Mouse (Mus musculus): Measurements from ENCODE around the gene Ror1. TPM values are rescaled to one million over a fixed set of nuclear protein-coding genes. Genes with fewer than 3 reads are reported as not detected.

Gene Ror1
- polyA plus RNA-seq, 1 experiment from 2014 or later: 13.9 TPM

GRCm38 (mm10) chr4:100357881-100358589 lies 262.4 kb downstream of the Ror1 start:
- Histone ChIP-seq H3K9me3 (replicated peaks) (no peaks in the 10 kb centered on the region), H3K4me2 (no peak overlapping the region), H3K27me3 (replicated peaks) (0 out of 2 replicates have a peak, but pooled peaks cover 9% of the 10 kb centered on the region), H3K9ac (no peak overlapping the region), H3K36me3 (no peaks in the 10 kb centered on the region), H3K27ac (ENCODE audit: poor library complexity, severe bottlenecking) (no peak overlapping the region), H3K4me3 (no peak overlapping the region), H3K4me1 (replicated peaks) (peaks cover 23% of the 10 kb centered on the region)
- no peak for ATAC-seq (ENCODE audit: insufficient number of reproducible peaks, low FRiP score)
- 53% methylated on average over 4 of the region's 4 CpGs for WGBS

- WGBS: 89% methylated on average over 7 of the region's 7 CpGs
These were observed 268.1 kb downstream of the Ror1 start for GRCm38 (mm10) chr4:100363666-100364065.

DNA sequence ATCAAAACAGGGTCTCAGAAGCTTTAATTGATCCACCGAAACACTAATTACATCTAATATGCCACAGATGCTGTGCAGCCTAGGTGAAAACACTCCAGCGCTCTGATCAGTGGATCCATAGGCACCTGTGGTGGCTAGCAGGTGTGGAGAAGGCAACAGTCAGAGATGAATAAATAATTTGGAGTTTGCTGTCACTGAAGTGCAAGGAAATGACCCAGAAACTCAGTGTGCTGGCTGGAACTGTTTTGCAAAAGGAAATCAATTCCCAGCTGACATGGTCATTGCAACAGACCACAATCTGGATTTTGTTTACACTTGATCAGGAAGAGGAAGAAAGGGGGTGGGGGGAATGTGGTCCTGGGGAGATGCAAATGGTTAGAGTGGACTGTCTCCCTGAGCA lies 273.1 kb downstream of the Ror1 start:
- H3K4me2 ChIP-seq: no peak overlapping the region
- WGBS: 94% methylated on average over 2 of the region's 2 CpGs
- no peak overlapping the region for H3K9ac ChIP-seq
- no peak for ATAC-seq (ENCODE audit: insufficient number of reproducible peaks, low FRiP score)
- H3K27me3 ChIP-seq (replicated peaks): 0 out of 2 replicates have a peak, but pooled peaks cover 7% of the 10 kb centered on the region
- no peak overlapping the region for H3K4me3 ChIP-seq
- H3K4me1 ChIP-seq (replicated peaks): peaks cover 7% of the 10 kb centered on the region; the same call in 1 of the 2 replicates
- H3K9me3 ChIP-seq (replicated peaks): no peaks in the 10 kb centered on the region
- no peaks in the 10 kb centered on the region for H3K36me3 ChIP-seq
- H3K27ac ChIP-seq (ENCODE audit: poor library complexity, severe bottlenecking): no peak overlapping the region

More at GRCm38 (mm10) chr4:100363666-100364065, 268.1 kb downstream of the Ror1 start:
- ATAC-seq (ENCODE audit: insufficient number of reproducible peaks, low FRiP score): no peak
- no peak overlapping the region for H3K4me2 ChIP-seq
- H3K9ac ChIP-seq: no peak overlapping the region
- H3K27ac ChIP-seq (ENCODE audit: poor library complexity, severe bottlenecking): no peak overlapping the region
- no peak overlapping the region for H3K4me3 ChIP-seq
- no peaks in the 10 kb centered on the region for H3K9me3 ChIP-seq (replicated peaks)
- H3K36me3 ChIP-seq: no peaks in the 10 kb centered on the region
- no peaks in the 10 kb centered on the region for H3K27me3 ChIP-seq (replicated peaks)
- peaks cover 12% of the 10 kb centered on the region for H3K4me1 ChIP-seq (replicated peaks)

- no peak overlapping the region for H3K9ac ChIP-seq
- 80% methylated on average over 7 of the region's 7 CpGs for WGBS
- ATAC-seq (ENCODE audit: insufficient number of reproducible peaks, low FRiP score): no peak
These were observed 274.1 kb downstream of the Ror1 start for GRCm38 (mm10) chr4:100369541-100370174.

GRCm38 (mm10) chr4:100372806-100373205 lies 277.2 kb downstream of the Ror1 start:
- 45% methylated on average over 11 of the region's 11 CpGs for WGBS
- Histone ChIP-seq H3K9ac (no peak overlapping the region), H3K4me2 (no peak overlapping the region), H3K27ac (ENCODE audit: poor library complexity, severe bottlenecking) (no peak overlapping the region), H3K4me3 (no peak overlapping the region), H3K36me3 (no peaks in the 10 kb centered on the region), H3K9me3 (replicated peaks) (no peaks in the 10 kb centered on the region), H3K27me3 (replicated peaks) (0 out of 2 replicates have a peak, but pooled peaks cover 7% of the 10 kb centered on the region), H3K4me1 (replicated peaks) (peaks cover 28% of the 10 kb centered on the region)
- no peak for ATAC-seq (ENCODE audit: insufficient number of reproducible peaks, low FRiP score)

More at GRCm38 (mm10) chr4:100369541-100370174, 274.1 kb downstream of the Ror1 start:
- Histone ChIP-seq H3K4me1 (replicated peaks) (peaks cover 12% of the 10 kb centered on the region; the same call in 1 of the 2 replicates), H3K27me3 (replicated peaks) (0 out of 2 replicates have a peak, but pooled peaks cover 7% of the 10 kb centered on the region), H3K36me3 (no peaks in the 10 kb centered on the region), H3K4me2 (no peak overlapping the region), H3K9me3 (replicated peaks) (no peaks in the 10 kb centered on the region), H3K4me3 (no peak overlapping the region), H3K27ac (ENCODE audit: poor library complexity, severe bottlenecking) (no peak overlapping the region)

DNA sequence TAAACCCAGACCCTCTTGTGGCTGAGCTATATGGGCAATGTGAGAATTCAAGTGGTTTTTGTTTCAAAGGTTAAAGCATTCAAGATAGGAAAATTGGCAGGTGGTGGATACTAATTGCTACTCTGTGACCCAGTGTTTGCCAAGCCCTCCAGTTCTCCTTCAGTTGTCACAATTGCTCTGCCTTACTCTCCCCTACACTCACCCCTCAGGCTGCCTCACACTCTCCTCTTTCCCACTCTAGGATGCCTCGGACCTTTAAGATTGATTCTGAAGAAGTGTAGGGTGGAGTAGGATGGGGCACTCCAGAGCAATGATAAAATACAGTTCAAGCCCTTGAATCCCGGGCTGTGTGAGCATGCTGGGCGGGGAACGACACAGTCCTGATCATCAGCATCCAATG lies 278.2 kb downstream of the Ror1 start:
- Histone ChIP-seq H3K9ac (no peak overlapping the region), H3K4me3 (no peak overlapping the region), H3K9me3 (replicated peaks) (no peaks in the 10 kb centered on the region), H3K27ac (ENCODE audit: poor library complexity, severe bottlenecking) (no peak overlapping the region), H3K36me3 (no peaks in the 10 kb centered on the region), H3K27me3 (replicated peaks) (0 out of 2 replicates have a peak, but pooled peaks cover 7% of the 10 kb centered on the region), H3K4me1 (replicated peaks) (peaks cover 37% of the 10 kb centered on the region), H3K4me2 (no peak overlapping the region)
- ATAC-seq (ENCODE audit: insufficient number of reproducible peaks, low FRiP score): no peak
- WGBS: 52% methylated on average over 4 of the region's 4 CpGs

DNA sequence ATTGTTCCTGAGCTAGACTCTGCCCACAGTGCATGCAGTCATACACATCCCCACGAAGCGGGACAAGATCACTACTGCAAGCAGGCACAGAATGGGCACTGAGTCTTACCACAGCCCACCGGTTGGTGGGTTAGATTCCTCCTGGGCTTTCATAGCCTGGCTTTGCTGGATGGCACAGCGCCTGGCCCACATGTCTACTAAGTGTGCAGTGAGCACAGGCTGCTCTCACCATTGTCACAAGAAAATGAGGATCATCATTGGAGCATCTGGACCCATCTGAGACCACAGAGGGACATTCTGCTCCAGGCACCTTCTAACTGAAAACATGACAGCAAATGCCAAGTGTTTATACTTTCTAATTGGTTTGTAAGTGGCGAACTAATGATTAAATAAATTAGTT lies 279.7 kb downstream of the Ror1 start:
- Histone ChIP-seq H3K9me3 (replicated peaks) (no peaks in the 10 kb centered on the region), H3K27ac (ENCODE audit: poor library complexity, severe bottlenecking) (no peak overlapping the region), H3K4me1 (replicated peaks) (peaks cover 41% of the 10 kb centered on the region), H3K36me3 (no peaks in the 10 kb centered on the region), H3K9ac (no peak overlapping the region), H3K27me3 (replicated peaks) (0 out of 2 replicates have a peak, but pooled peaks cover 7% of the 10 kb centered on the region), H3K4me3 (no peak overlapping the region), H3K4me2 (no peak overlapping the region)
- WGBS: 87% methylated on average over 5 of the region's 5 CpGs
- no peak for ATAC-seq (ENCODE audit: insufficient number of reproducible peaks, low FRiP score)

DNA sequence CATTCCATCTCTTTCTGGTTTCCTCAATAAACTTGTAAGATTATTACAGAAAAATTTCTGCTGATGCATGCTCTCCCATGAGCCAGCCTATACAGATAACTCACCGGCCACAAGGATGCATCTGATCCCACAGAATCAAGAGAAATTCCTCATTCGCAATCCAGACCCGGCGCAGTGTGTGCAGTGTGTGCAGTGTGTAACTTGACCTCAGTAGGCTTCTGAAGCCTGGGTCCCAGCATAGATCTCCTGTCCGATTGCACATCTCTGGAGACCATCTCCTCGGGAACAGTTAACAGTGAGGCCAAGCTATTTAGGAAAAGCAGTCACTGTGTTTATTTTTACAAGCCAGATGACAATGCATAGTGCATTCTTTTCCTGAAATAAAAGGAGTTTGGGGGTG lies 280.6 kb downstream of the Ror1 start:
- no peaks in the 10 kb centered on the region for H3K36me3 ChIP-seq
- whole genome bisulfite sequencing: 56% methylated on average over 6 of the region's 6 CpGs
- no peak overlapping the region for H3K9ac ChIP-seq
- H3K4me2 ChIP-seq: no peak overlapping the region
- no peak overlapping the region for H3K27ac ChIP-seq (ENCODE audit: poor library complexity, severe bottlenecking)
- ATAC-seq (ENCODE audit: insufficient number of reproducible peaks, low FRiP score): no peak
- H3K27me3 ChIP-seq (replicated peaks): no peaks in the 10 kb centered on the region
- H3K4me1 ChIP-seq (replicated peaks): peaks cover 43% of the 10 kb centered on the region
- H3K9me3 ChIP-seq (replicated peaks): no peaks in the 10 kb centered on the region
- H3K4me3 ChIP-seq: no peak overlapping the region

- H3K9ac ChIP-seq: no peak overlapping the region
- H3K36me3 ChIP-seq: no peaks in the 10 kb centered on the region
- peaks cover 49% of the 10 kb centered on the region for H3K4me1 ChIP-seq (replicated peaks)
- no peaks in the 10 kb centered on the region for H3K27me3 ChIP-seq (replicated peaks)
- 57% methylated on average over 3 of the region's 3 CpGs for WGBS
- no peak overlapping the region for H3K4me2 ChIP-seq
- no peak overlapping the region for H3K27ac ChIP-seq (ENCODE audit: poor library complexity, severe bottlenecking)
- H3K4me3 ChIP-seq: no peak overlapping the region
- ATAC-seq (ENCODE audit: insufficient number of reproducible peaks, low FRiP score): no peak
- H3K9me3 ChIP-seq (replicated peaks): no peaks in the 10 kb centered on the region
These were observed 281.6 kb downstream of the Ror1 start for GRCm38 (mm10) chr4:100377231-100377630.

DNA sequence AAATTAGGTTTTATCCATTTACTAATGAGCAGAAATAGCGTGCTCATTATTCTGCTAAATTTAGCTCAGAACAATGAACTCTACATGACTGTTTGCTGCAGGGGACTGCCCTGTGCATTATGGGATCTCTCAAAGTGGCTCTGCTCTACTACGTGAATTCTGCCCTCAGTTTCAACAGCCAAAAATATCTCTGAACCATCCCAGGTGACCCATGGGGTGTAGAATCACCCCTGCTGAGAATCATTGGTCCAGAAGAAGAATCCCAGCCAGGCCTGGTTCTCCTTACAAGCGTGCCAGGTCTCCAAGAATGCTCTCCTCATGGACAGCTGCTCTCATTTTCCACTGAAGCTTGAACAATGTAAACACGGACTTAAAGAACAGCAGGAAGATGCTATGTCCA lies 282.4 kb downstream of the Ror1 start:
- H3K4me1 ChIP-seq (replicated peaks): peaks cover 52% of the 10 kb centered on the region
- no peaks in the 10 kb centered on the region for H3K9me3 ChIP-seq (replicated peaks)
- H3K4me3 ChIP-seq: no peak overlapping the region
- H3K27me3 ChIP-seq (replicated peaks): no peaks in the 10 kb centered on the region
- H3K36me3 ChIP-seq: no peaks in the 10 kb centered on the region
- no peak overlapping the region for H3K4me2 ChIP-seq
- H3K9ac ChIP-seq: no peak overlapping the region
- 55% methylated on average over 4 of the region's 4 CpGs for WGBS
- H3K27ac ChIP-seq (ENCODE audit: poor library complexity, severe bottlenecking): no peak overlapping the region
- ATAC-seq (ENCODE audit: insufficient number of reproducible peaks, low FRiP score): no peak

DNA sequence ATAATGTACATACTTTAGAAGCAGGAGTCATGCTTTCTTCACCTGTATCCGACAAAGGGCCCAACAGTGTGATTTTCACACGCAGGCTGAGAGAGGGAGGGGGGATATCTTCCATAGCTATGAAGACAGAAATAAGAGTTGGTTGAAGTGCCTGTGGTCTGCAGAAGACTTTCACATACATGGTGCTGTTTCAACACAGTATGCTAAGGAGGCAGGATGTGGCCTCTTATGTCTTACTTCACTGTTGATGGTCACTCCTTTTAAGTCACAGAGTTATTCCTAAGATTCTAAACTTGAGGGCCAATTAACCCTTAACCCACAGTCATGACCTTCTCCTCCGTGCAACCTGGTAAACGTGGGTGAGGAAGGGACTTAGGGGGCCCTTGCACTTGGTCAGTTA lies 286.2 kb downstream of the Ror1 start:
- no peak overlapping the region for H3K4me3 ChIP-seq
- no peak overlapping the region for H3K9ac ChIP-seq
- no peak overlapping the region for H3K4me2 ChIP-seq
- peaks cover 42% of the 10 kb centered on the region for H3K4me1 ChIP-seq (replicated peaks)
- ATAC-seq (ENCODE audit: insufficient number of reproducible peaks, low FRiP score): no peak
- H3K36me3 ChIP-seq: no peaks in the 10 kb centered on the region
- no peaks in the 10 kb centered on the region for H3K27me3 ChIP-seq (replicated peaks)
- no peaks in the 10 kb centered on the region for H3K9me3 ChIP-seq (replicated peaks)
- 72% methylated on average over 4 of the region's 4 CpGs for WGBS
- H3K27ac ChIP-seq (ENCODE audit: poor library complexity, severe bottlenecking): no peak overlapping the region

All from heart, embryonic 12.5 days (tissue).